Comparison of ENCODE assay signal across 11 mouse cellular contexts in genomic region chr5:92707921-92708491, GRCm38 (mm10). TPM values are rescaled to one million over a fixed set of nuclear protein-coding genes. Genes with fewer than 3 reads are reported as not detected.
A peak's percentile ranks its signal among the peaks of the same experiment; 100 is the strongest.
DNase-seq lines count a peak whose midpoint lies in the region; ATAC-seq and TF ChIP-seq lines count a peak whose summit lies in the region.
"Had no signal": no experiment of that assay in that cellular context is flagged by ENCODE, and none has a peak within 500 bp of the region (broad histone marks: within the 10 kb centered on the region; RNA-seq: fewer than 3 reads in every experiment).

No protein-coding gene starts in this region.

- no peaks in the 10 kb centered on the region for H3K36me3 ChIP-seq in liver, adult 2 months (ENCODE audit: control insufficient read depth, insufficient read depth, low read length)
- no peaks in the 10 kb centered on the region for H3K36me3 ChIP-seq in liver, embryonic 12.5 days
- H3K36me3 ChIP-seq: embryonic facial prominence, embryonic 12.5 days; liver, embryonic 15.5 days had no signal

- WGBS in liver, adult 2 months, result 11% methylated on average over 7 of the region's 7 CpGs
- WGBS in liver, embryonic 12.5 days (ENCODE audit: insufficient replicate concordance), result 37% methylated on average over 7 of the region's 7 CpGs

- no peak for TF ChIP-seq POLR2A in liver, adult 2 months (IDR thresholded peaks at IDR 0.05; ENCODE audit: extremely low read depth, insufficient read depth, low read length)

- H3K9ac ChIP-seq in liver, adult 2 months (ENCODE audit: low read depth, low read length), result 0 out of 2 replicates have a peak overlapping the region, but pooled peaks have one; percentile 53
- no peak overlapping the region for H3K9ac ChIP-seq in liver, embryonic 12.5 days
- H3K9ac ChIP-seq: embryonic facial prominence, embryonic 12.5 days; liver, embryonic 15.5 days had no signal

- H3K9me3 ChIP-seq in liver, embryonic 12.5 days (replicated peaks), result no peaks in the 10 kb centered on the region
- H3K9me3 ChIP-seq: embryonic facial prominence, embryonic 12.5 days; liver, embryonic 15.5 days had no signal

- intact Hi-C loops in left cerebral cortex, postnatal 14 days (cut with DNase I), result no loop called here

- H3K27me3 ChIP-seq in liver, adult 2 months (ENCODE audit: control insufficient read depth, insufficient read depth, low read length), result no peaks in the 10 kb centered on the region
- H3K27me3 ChIP-seq in liver, embryonic 12.5 days (replicated peaks), result no peaks in the 10 kb centered on the region
- H3K27me3 ChIP-seq: embryonic facial prominence, embryonic 12.5 days; liver, embryonic 15.5 days had no signal

- no peak for ATAC-seq in liver, embryonic 12.5 days
- ATAC-seq in granulocyte monocyte progenitor cell, adult 5-6 weeks (replicated peaks; ENCODE audit: poor library complexity, severe bottlenecking), result peak; percentile 95
- peak; percentile 83 for ATAC-seq in megakaryocyte progenitor cell, adult 5-6 weeks (replicated peaks; ENCODE audit: poor library complexity)

- H3K4me1 ChIP-seq in liver, adult 2 months (ENCODE audit: control insufficient read depth, insufficient read depth, low read length), result peaks cover 41% of the 10 kb centered on the region
- no peaks in the 10 kb centered on the region for H3K4me1 ChIP-seq in liver, embryonic 12.5 days
- H3K4me1 ChIP-seq: liver, embryonic 15.5 days had no signal

- no peak overlapping the region for H3K4me2 ChIP-seq in liver, embryonic 12.5 days
- H3K4me2 ChIP-seq: embryonic facial prominence, embryonic 12.5 days; liver, embryonic 15.5 days had no signal

- DNase-seq in adrenal gland, postnatal 14 days, result peak; percentile 30
- DNase-seq in adrenal gland, adult 18-20 months (ENCODE audit: low spot score in 2 of 2), result no peak
- peak; percentile 83 for DNase-seq in liver, adult 2 months (ENCODE audit: extremely low read depth, low read depth, low spot score)
- no peak for DNase-seq in left cerebral cortex, postnatal 14 days (ENCODE audit: low spot score in 2 of 2)
- DNase-seq in MN1 (ENCODE audit: low spot score), result no peak
- DNase-seq: gastrocnemius, postnatal 14 days had no signal

- TF ChIP-seq CTCF in liver, adult 2 months (IDR thresholded peaks at IDR 0.05; ENCODE audit: low read depth, low read length), result no peak

- H3K79me2 ChIP-seq in liver, adult 2 months (ENCODE audit: control insufficient read depth, insufficient read depth, low read length), result peaks cover 6% of the 10 kb centered on the region; the same call in 1 of the 2 replicates

- peak overlapping the region; percentile 97 for H3K27ac ChIP-seq in liver, adult 2 months (replicated peaks; ENCODE audit: insufficient read depth, low read depth, low read length)
- H3K27ac ChIP-seq in liver, embryonic 12.5 days, result no peak overlapping the region
- H3K27ac ChIP-seq: embryonic facial prominence, embryonic 12.5 days; liver, embryonic 15.5 days had no signal

- H3K4me3 ChIP-seq in liver, adult 2 months (ENCODE audit: insufficient read depth, low read depth, low read length), result no peak overlapping the region
- H3K4me3 ChIP-seq in liver, embryonic 12.5 days, result no peak overlapping the region
- H3K4me3 ChIP-seq: embryonic facial prominence, embryonic 12.5 days; liver, embryonic 15.5 days had no signal

RNA-seq across cellular contexts. Expression of gene Shroom3, which starts 24.8 kb away (rescaled TPM):
- 7.6 and 7.9 TPM in 2 replicates for total RNA-seq in adrenal gland, postnatal 14 days (2021)
- 1 to 10 TPM; 5.1 to 6.0 TPM for total RNA-seq in adrenal gland, adult 18-20 months (2021)
- total RNA-seq in liver, adult 2 months (2014; rRNA removed), result 4.1 and 7.0 TPM in 2 replicates
- 3.7 and 4.0 TPM in 2 replicates for polyA plus RNA-seq in liver, adult 2 months (2012; rRNA removed)
- polyA plus RNA-seq in liver, embryonic 12.5 days (2016; fragmentation: Nextera tagmentation; extraction: Ambion mirVana), result 0.92 and 1.2 TPM in 2 replicates
- not detected in 2 replicates for total RNA-seq in granulocyte monocyte progenitor cell, adult 5-6 weeks (2014; fragmentation: Nextera tagmentation)
- total RNA-seq in granulocyte monocyte progenitor cell, adult 5-6 weeks (2017), result 0.09 TPM in 1 of 2 replicates, not detected in the other
- 0.49 TPM in 1 of 2 replicates, not detected in the other for total RNA-seq in megakaryocyte progenitor cell, adult 5-6 weeks (2015)
- not detected in 2 replicates for total RNA-seq in megakaryocyte progenitor cell, adult 5-6 weeks (2017)
- 1 to 10 TPM; 4.0 to 6.4 TPM for total RNA-seq in left cerebral cortex, postnatal 14 days (2021)

RNA-seq across cellular contexts. Expression of gene Ccdc158, which starts 32.9 kb away (rescaled TPM):
- total RNA-seq in adrenal gland, postnatal 14 days (2021), result 0.37 and 0.68 TPM in 2 replicates
- total RNA-seq in adrenal gland, adult 18-20 months (2021), result under 1 TPM; 0.63 to 0.67 TPM
- 0.37 and 0.40 TPM in 2 replicates for total RNA-seq in liver, adult 2 months (2014; rRNA removed)
- polyA plus RNA-seq in liver, adult 2 months (2012; rRNA removed), result 0.09 and 0.10 TPM in 2 replicates
- 0.17 and 0.23 TPM in 2 replicates for polyA plus RNA-seq in liver, embryonic 12.5 days (2016; fragmentation: Nextera tagmentation; extraction: Ambion mirVana)
- 0.58 and 3.1 TPM in 2 replicates for total RNA-seq in granulocyte monocyte progenitor cell, adult 5-6 weeks (2014; fragmentation: Nextera tagmentation)
- 4.2 and 5.3 TPM in 2 replicates for total RNA-seq in granulocyte monocyte progenitor cell, adult 5-6 weeks (2017)
- total RNA-seq in megakaryocyte progenitor cell, adult 5-6 weeks (2015), result 2.3 and 5.6 TPM in 2 replicates
- 3.5 and 4.6 TPM in 2 replicates for total RNA-seq in megakaryocyte progenitor cell, adult 5-6 weeks (2017)
- under 1 TPM; 0.21 to 0.55 TPM for total RNA-seq in left cerebral cortex, postnatal 14 days (2021)

Comparison
In these comparisons a context has a peak if more than half of its experiments do, and no peak if none do; other contexts are left out.
1. DNase-seq: peak in adrenal gland, postnatal 14 days (single experiment) and liver, adult 2 months (single experiment); none in adrenal gland, adult 18-20 months (0 of 2), left cerebral cortex, postnatal 14 days (0 of 2) and MN1 (single experiment).